Mouse (Mus musculus): Measurements from ENCODE around the gene Zhx3. TPM values are rescaled to one million over a fixed set of nuclear protein-coding genes. Genes with fewer than 3 reads are reported as not detected.
A peak's percentile ranks its signal among the peaks of the same experiment; 100 is the strongest.

Zhx3 gene
- polyA plus RNA-seq, 1 experiment from 2014 or later = 5.1 TPM

DNA sequence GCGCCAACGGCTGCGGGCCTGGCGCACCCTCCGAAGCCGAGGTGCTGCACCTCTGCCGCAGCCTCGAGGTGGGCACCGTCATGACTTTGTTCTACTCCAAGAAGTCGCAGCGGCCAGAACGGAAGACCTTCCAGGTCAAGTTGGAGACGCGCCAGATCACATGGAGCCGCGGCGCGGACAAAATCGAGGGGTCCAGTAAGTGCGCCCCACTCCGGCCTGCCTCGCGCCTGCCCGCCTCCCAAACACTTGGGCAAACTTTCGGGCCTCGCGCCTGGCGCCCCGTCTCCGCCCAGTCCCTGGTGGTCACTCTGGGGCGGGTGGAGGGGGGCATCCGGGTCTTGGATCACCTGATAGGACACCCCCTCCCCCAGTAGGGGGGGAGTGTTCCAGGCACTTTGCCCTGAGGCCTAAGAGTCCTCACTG is 140.9 kb downstream of the Zhx3 start:
- peak overlapping the region; percentile 96 for H3K27ac ChIP-seq (ENCODE audit: low read depth, low read length)
- H3K4me1 ChIP-seq (ENCODE audit: control insufficient read depth, insufficient read depth, low read length) = peaks cover 47% of the 10 kb centered on the region
- H3K9ac ChIP-seq (ENCODE audit: low read depth, low read length) = peak overlapping the region; percentile 99
- 2% methylated on average over 32 of the region's 32 CpGs for WGBS (ENCODE audit: insufficient replicate concordance)
- peak overlapping the region; percentile 95 for H3K4me3 ChIP-seq (ENCODE audit: low read depth, low read length)
- no peaks in the 10 kb centered on the region; the same call in 1 of the 2 replicates for H3K36me3 ChIP-seq (ENCODE audit: control insufficient read depth, insufficient read depth, low read length)
- H3K9me3 ChIP-seq (replicated peaks; ENCODE audit: control insufficient read depth, low read length) = no peaks in the 10 kb centered on the region
- no peaks in the 10 kb centered on the region for H3K27me3 ChIP-seq (ENCODE audit: control insufficient read depth, insufficient read depth, low read length)
- peak; percentile 32 for ATAC-seq (replicated peaks; ENCODE audit: insufficient number of reproducible peaks, low FRiP score, low TSS enrichment)
- H3K4me2 ChIP-seq = peak overlapping the region; percentile 97

DNA sequence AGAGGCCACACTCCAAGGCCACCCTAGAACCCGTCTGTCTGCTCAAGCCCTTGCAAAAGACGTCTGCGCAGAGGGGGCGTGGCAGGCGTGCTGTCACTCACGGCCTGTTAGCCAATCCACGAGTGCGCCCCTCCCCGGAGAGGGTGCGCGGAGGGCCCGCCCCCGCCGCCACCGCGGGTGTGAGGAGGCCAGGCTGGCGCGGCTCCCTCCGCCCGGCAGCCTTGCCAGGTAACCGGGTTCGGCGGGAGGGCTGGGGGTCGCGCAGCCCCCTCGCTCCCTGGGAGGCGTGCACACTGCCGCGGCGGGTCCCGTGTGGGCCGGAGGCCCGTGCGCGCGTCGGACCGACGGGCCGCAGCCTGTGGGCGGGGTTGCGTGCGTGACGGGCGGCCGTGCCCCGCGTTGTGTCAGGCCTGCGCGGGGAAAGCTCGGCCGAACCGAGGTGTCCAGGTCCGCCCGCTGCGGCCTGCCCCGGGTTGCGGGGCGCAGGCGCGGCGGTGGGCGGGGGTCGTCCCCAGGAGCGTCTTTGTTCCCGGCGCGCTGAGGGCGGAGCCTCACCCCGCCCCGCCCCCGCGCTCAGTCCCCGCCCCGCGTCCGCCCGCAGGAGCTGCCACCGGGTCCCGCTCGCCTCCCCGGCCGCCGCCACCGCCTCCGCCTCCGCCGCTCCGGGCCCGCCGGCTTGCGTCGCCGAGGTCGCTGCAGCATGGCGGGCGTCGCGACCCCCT is 141.5 kb downstream of the Zhx3 start, which contains the start of gene Plcg1:
Gene Plcg1, plus strand, starts transcription at position 184 of the 722 bp plus-strand sequence.
- peaks cover 41% of the 10 kb centered on the region for H3K4me1 ChIP-seq (ENCODE audit: control insufficient read depth, insufficient read depth, low read length)
- ATAC-seq (replicated peaks; ENCODE audit: insufficient number of reproducible peaks, low FRiP score, low TSS enrichment) = peak; percentile 95

GRCm38 (mm10) chr2:160730797-160731116 is 142.0 kb downstream of the Zhx3 start:
- Histone ChIP-seq H3K27ac (ENCODE audit: low read depth, low read length) (no peak overlapping the region), H3K4me1 (ENCODE audit: control insufficient read depth, insufficient read depth, low read length) (peaks cover 36% of the 10 kb centered on the region), H3K4me3 (ENCODE audit: low read depth, low read length) (peak overlapping the region; percentile 95), H3K9ac (ENCODE audit: low read depth, low read length) (peak overlapping the region; percentile 99), H3K27me3 (ENCODE audit: control insufficient read depth, insufficient read depth, low read length) (no peaks in the 10 kb centered on the region), H3K4me2 (peak overlapping the region; percentile 97), H3K9me3 (replicated peaks; ENCODE audit: control insufficient read depth, low read length) (no peaks in the 10 kb centered on the region), H3K36me3 (ENCODE audit: control insufficient read depth, insufficient read depth, low read length) (no peaks in the 10 kb centered on the region)
- peak; percentile 22; the same call in 1 of the 2 replicates for ATAC-seq (replicated peaks; ENCODE audit: insufficient number of reproducible peaks, low FRiP score, low TSS enrichment)
- WGBS (ENCODE audit: insufficient replicate concordance) = 5% methylated on average over 19 of the region's 19 CpGs

More for the DNA sequence above, 141.5 kb downstream of the Zhx3 start, which contains the start of gene Plcg1:
- WGBS (ENCODE audit: insufficient replicate concordance) = 1% methylated on average over 60 of the region's 99 CpGs
- no peaks in the 10 kb centered on the region for H3K36me3 ChIP-seq (ENCODE audit: control insufficient read depth, insufficient read depth, low read length)
- H3K9me3 ChIP-seq (replicated peaks; ENCODE audit: control insufficient read depth, low read length) = no peaks in the 10 kb centered on the region
- peak within 1 kb of the TSS; percentile 99 for H3K9ac ChIP-seq (ENCODE audit: low read depth, low read length)
- peak within 1 kb of the TSS; percentile 97 for H3K4me2 ChIP-seq
- no peaks in the 10 kb centered on the region for H3K27me3 ChIP-seq (ENCODE audit: control insufficient read depth, insufficient read depth, low read length)
- peak within 1 kb of the TSS; percentile 96 for H3K27ac ChIP-seq (ENCODE audit: low read depth, low read length)
- peak within 1 kb of the TSS; percentile 95 for H3K4me3 ChIP-seq (ENCODE audit: low read depth, low read length)

GRCm38 (mm10) chr2:160729851-160730796 is 142.7 kb downstream of the Zhx3 start:
- ATAC-seq (replicated peaks; ENCODE audit: insufficient number of reproducible peaks, low FRiP score, low TSS enrichment) = no peak
- peak overlapping the region; percentile 95 for H3K4me3 ChIP-seq (ENCODE audit: low read depth, low read length)
- H3K36me3 ChIP-seq (ENCODE audit: control insufficient read depth, insufficient read depth, low read length) = no peaks in the 10 kb centered on the region
- H3K4me2 ChIP-seq = peak overlapping the region; percentile 97
- H3K27me3 ChIP-seq (ENCODE audit: control insufficient read depth, insufficient read depth, low read length) = no peaks in the 10 kb centered on the region
- H3K9ac ChIP-seq (ENCODE audit: low read depth, low read length) = peak overlapping the region; percentile 99
- H3K4me1 ChIP-seq (ENCODE audit: control insufficient read depth, insufficient read depth, low read length) = peaks cover 33% of the 10 kb centered on the region
- H3K9me3 ChIP-seq (replicated peaks; ENCODE audit: control insufficient read depth, low read length) = no peaks in the 10 kb centered on the region
- H3K27ac ChIP-seq (ENCODE audit: low read depth, low read length) = no peak overlapping the region
- WGBS (ENCODE audit: insufficient replicate concordance) = 27% methylated on average over 17 of the region's 17 CpGs

DNA sequence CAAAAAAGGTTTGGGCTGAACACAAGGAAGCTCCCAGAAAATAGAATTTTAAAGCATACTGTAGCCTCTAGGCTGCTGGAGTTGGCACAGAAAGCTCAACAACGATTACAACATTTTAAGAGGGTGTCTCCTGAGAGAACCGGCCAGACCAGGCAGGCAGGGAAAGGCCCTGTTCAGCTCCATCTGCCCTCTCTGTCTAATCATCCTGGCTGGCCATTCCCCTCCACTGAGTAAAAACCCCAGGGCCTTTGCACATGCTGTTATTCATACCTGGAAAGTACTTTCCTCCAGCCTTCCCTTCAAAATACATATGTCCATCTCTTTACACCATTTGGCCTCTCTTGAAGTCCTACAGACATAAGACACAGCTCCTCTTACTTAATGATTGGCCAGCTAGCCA is 143.4 kb downstream of the Zhx3 start:
- ATAC-seq (replicated peaks; ENCODE audit: insufficient number of reproducible peaks, low FRiP score, low TSS enrichment) = no peak
- Histone ChIP-seq H3K27ac (ENCODE audit: low read depth, low read length) (no peak overlapping the region), H3K27me3 (ENCODE audit: control insufficient read depth, insufficient read depth, low read length) (no peaks in the 10 kb centered on the region), H3K4me3 (ENCODE audit: low read depth, low read length) (no peak overlapping the region), H3K4me2 (0 out of 2 replicates have a peak overlapping the region, but pooled peaks have one; percentile 16), H3K9me3 (replicated peaks; ENCODE audit: control insufficient read depth, low read length) (no peaks in the 10 kb centered on the region), H3K36me3 (ENCODE audit: control insufficient read depth, insufficient read depth, low read length) (no peaks in the 10 kb centered on the region), H3K4me1 (ENCODE audit: control insufficient read depth, insufficient read depth, low read length) (peaks cover 28% of the 10 kb centered on the region), H3K9ac (ENCODE audit: low read depth, low read length) (no peak overlapping the region)
- WGBS (ENCODE audit: insufficient replicate concordance) = 84% methylated on average over 2 of the region's 2 CpGs

DNA sequence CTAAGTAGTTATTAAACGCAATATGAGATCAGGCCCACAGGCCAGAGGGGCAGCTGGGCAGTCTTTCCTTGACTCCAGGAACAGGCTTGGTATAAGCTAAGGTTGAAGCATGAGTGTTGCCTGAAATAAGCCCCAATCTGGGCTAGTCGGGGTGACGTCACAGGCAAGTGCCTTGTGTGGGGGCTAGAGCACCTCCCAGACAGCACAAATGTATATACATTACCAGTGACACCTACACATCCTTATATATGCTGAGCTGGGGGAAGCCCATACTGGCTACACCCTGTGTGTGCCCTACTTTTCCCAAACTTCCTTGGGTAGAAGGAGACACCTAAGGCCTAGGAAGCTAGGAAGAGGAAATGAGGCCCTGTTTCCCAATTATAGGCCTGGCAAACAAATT is 143.8 kb downstream of the Zhx3 start:
- Histone ChIP-seq H3K4me2 (no peak overlapping the region), H3K27ac (ENCODE audit: low read depth, low read length) (no peak overlapping the region), H3K4me1 (ENCODE audit: control insufficient read depth, insufficient read depth, low read length) (peaks cover 24% of the 10 kb centered on the region), H3K36me3 (ENCODE audit: control insufficient read depth, insufficient read depth, low read length) (0 out of 2 replicates have a peak, but pooled peaks cover 2% of the 10 kb centered on the region), H3K9ac (ENCODE audit: low read depth, low read length) (no peak overlapping the region), H3K27me3 (ENCODE audit: control insufficient read depth, insufficient read depth, low read length) (no peaks in the 10 kb centered on the region), H3K4me3 (ENCODE audit: low read depth, low read length) (no peak overlapping the region), H3K9me3 (replicated peaks; ENCODE audit: control insufficient read depth, low read length) (no peaks in the 10 kb centered on the region)
- ATAC-seq (replicated peaks; ENCODE audit: insufficient number of reproducible peaks, low FRiP score, low TSS enrichment) = no peak
- 83% methylated on average over 3 of the region's 3 CpGs for WGBS (ENCODE audit: insufficient replicate concordance)

- Histone ChIP-seq H3K4me3 (ENCODE audit: low read depth, low read length) (no peak overlapping the region), H3K4me2 (no peak overlapping the region), H3K9ac (ENCODE audit: low read depth, low read length) (no peak overlapping the region), H3K4me1 (ENCODE audit: control insufficient read depth, insufficient read depth, low read length) (peaks cover 7% of the 10 kb centered on the region), H3K36me3 (ENCODE audit: control insufficient read depth, insufficient read depth, low read length) (peaks cover 12% of the 10 kb centered on the region; the same call in 1 of the 2 replicates), H3K27me3 (ENCODE audit: control insufficient read depth, insufficient read depth, low read length) (no peaks in the 10 kb centered on the region), H3K9me3 (replicated peaks; ENCODE audit: control insufficient read depth, low read length) (no peaks in the 10 kb centered on the region), H3K27ac (ENCODE audit: low read depth, low read length) (no peak overlapping the region)
- WGBS (ENCODE audit: insufficient replicate concordance) = 82% methylated on average over 6 of the region's 6 CpGs
- ATAC-seq (replicated peaks; ENCODE audit: insufficient number of reproducible peaks, low FRiP score, low TSS enrichment) = no peak
Observed at GRCm38 (mm10) chr2:160725877-160726864, 146.6 kb downstream of the Zhx3 start.

GRCm38 (mm10) chr2:160724536-160724935 is 148.3 kb downstream of the Zhx3 start:
- no peak for ATAC-seq (replicated peaks; ENCODE audit: insufficient number of reproducible peaks, low FRiP score, low TSS enrichment)

More at GRCm38 (mm10) chr2:160724536-160724935, 148.3 kb downstream of the Zhx3 start:
- H3K9ac ChIP-seq (ENCODE audit: low read depth, low read length) = no peak overlapping the region
- H3K27ac ChIP-seq (ENCODE audit: low read depth, low read length) = no peak overlapping the region
- H3K36me3 ChIP-seq (ENCODE audit: control insufficient read depth, insufficient read depth, low read length) = peaks cover 23% of the 10 kb centered on the region
- H3K4me2 ChIP-seq = no peak overlapping the region
- no peaks in the 10 kb centered on the region for H3K9me3 ChIP-seq (replicated peaks; ENCODE audit: control insufficient read depth, low read length)
- WGBS (ENCODE audit: insufficient replicate concordance) = 91% methylated on average over 5 of the region's 5 CpGs
- no peaks in the 10 kb centered on the region for H3K4me1 ChIP-seq (ENCODE audit: control insufficient read depth, insufficient read depth, low read length)
- no peaks in the 10 kb centered on the region for H3K27me3 ChIP-seq (ENCODE audit: control insufficient read depth, insufficient read depth, low read length)
- H3K4me3 ChIP-seq (ENCODE audit: low read depth, low read length) = no peak overlapping the region

All from heart, embryonic 11.5 days (tissue).